Mouse (Mus musculus) embryonic facial prominence, embryonic 10.5 days (tissue): ENCODE measurements around the gene Myo7a. TPM values are rescaled to one million over a fixed set of nuclear protein-coding genes. Genes with fewer than 3 reads are reported as not detected.
A peak's percentile ranks its signal among the peaks of the same experiment; 100 is the strongest.

Experiments used
- DNase-seq: peaks from one replicate; pipeline ENCODE4 v3.0.0-alpha.2; 2017; ENCODE audit warnings: low spot score
- H3K27ac ChIP-seq: fragments of 300-500 bp; sonication (generic); replicated peaks from 2 replicates; pipeline ENCODE4 v1.5.1; 2016; ENCODE audit warnings: mild to moderate bottlenecking
- H3K27me3 ChIP-seq: fragments of 300-500 bp; sonication (generic); replicated peaks from 2 replicates; pipeline ENCODE4 v1.6.1; 2016; ENCODE audit warnings: low read depth, mild to moderate bottlenecking; ENCODE audit not compliant: poor library complexity, severe bottlenecking
- H3K36me3 ChIP-seq: fragments of 300-500 bp; sonication (generic); replicated peaks from 2 replicates; pipeline ENCODE4 v1.6.1; 2016; ENCODE audit warnings: mild to moderate bottlenecking, moderate library complexity
- H3K4me1 ChIP-seq: fragments of 300-500 bp; sonication (generic); 2 replicates; pipeline ENCODE4 v1.6.1; 2016
- H3K4me3 ChIP-seq: fragments of 300-500 bp; sonication (generic); 2 replicates; pipeline ENCODE4 v1.5.1; 2016; ENCODE audit warnings: mild to moderate bottlenecking, moderate library complexity
- H3K9me3 ChIP-seq: fragments of 300-500 bp; sonication (generic); 2 replicates; pipeline ENCODE4 v1.6.1; 2016; ENCODE audit warnings: mild to moderate bottlenecking
- WGBS: fragments of 180-500 bp; shearing (Covaris S2); methylation state at CpG from one replicate; pipeline ENCODE4 v1.1.7; 2016; 5-methylcytosine and 5-hydroxymethylcytosine counted together
- polyA plus RNA-seq: library from polyadenylated mRNA; unstranded; fragments of >200 nt; fragmentation: Nextera tagmentation; extraction: Ambion mirVana; gene quantifications from 2 replicates; pipeline ENCODE4 v1.2.1, GENCODE M21; 2016

Myo7a gene
- polyA plus RNA-seq, 1 experiment from 2014 or later = 21.8 TPM

- no peak overlapping the region for H3K4me3 ChIP-seq
- no peak for DNase-seq
- peaks cover 10% of the 10 kb centered on the region for H3K36me3 ChIP-seq
- no peaks in the 10 kb centered on the region for H3K27me3 ChIP-seq
- H3K27ac ChIP-seq = peak overlapping the region; percentile 59; the same call in 1 of the 2 replicates
- H3K4me1 ChIP-seq = peaks cover 42% of the 10 kb centered on the region
- no peaks in the 10 kb centered on the region for H3K9me3 ChIP-seq
- 45% methylated on average over 12 of the region's 12 CpGs for WGBS
Observed at GRCm38 (mm10) chr7:98084541-98085293, 34.6 kb downstream of the Myo7a start.

- H3K4me1 ChIP-seq = peaks cover 42% of the 10 kb centered on the region
- H3K4me3 ChIP-seq = no peak overlapping the region
- WGBS = 25% methylated on average over 5 of the region's 5 CpGs
- H3K27me3 ChIP-seq = no peaks in the 10 kb centered on the region
- H3K36me3 ChIP-seq = peaks cover 26% of the 10 kb centered on the region
- H3K9me3 ChIP-seq = no peaks in the 10 kb centered on the region
- DNase-seq = peak; percentile 14
- H3K27ac ChIP-seq = peak overlapping the region; percentile 61
Observed at GRCm38 (mm10) chr7:98082376-98082775, 36.9 kb downstream of the Myo7a start.

- Histone ChIP-seq H3K4me3 (no peak overlapping the region), H3K4me1 (peaks cover 11% of the 10 kb centered on the region), H3K36me3 (peaks cover 50% of the 10 kb centered on the region), H3K9me3 (no peaks in the 10 kb centered on the region), H3K27ac (no peak overlapping the region), H3K27me3 (no peaks in the 10 kb centered on the region)
- no peak for DNase-seq
- 90% methylated on average over 11 of the region's 11 CpGs for WGBS
Observed at GRCm38 (mm10) chr7:98077453-98077852, 41.9 kb downstream of the Myo7a start.

GRCm38 (mm10) chr7:98071620-98072019 is 47.7 kb downstream of the Myo7a start:
- Histone ChIP-seq H3K36me3 (peaks cover 29% of the 10 kb centered on the region), H3K4me3 (no peak overlapping the region), H3K9me3 (no peaks in the 10 kb centered on the region), H3K27ac (no peak overlapping the region), H3K4me1 (no peaks in the 10 kb centered on the region), H3K27me3 (no peaks in the 10 kb centered on the region)
- DNase-seq = peak; percentile 87
- WGBS = 39% methylated on average over 5 of the region's 5 CpGs

GRCm38 (mm10) chr7:98066229-98066628 is 53.1 kb downstream of the Myo7a start:
- no peak overlapping the region for H3K27ac ChIP-seq
- H3K4me1 ChIP-seq = no peaks in the 10 kb centered on the region
- peaks cover 20% of the 10 kb centered on the region for H3K36me3 ChIP-seq
- no peaks in the 10 kb centered on the region for H3K27me3 ChIP-seq
- no peak overlapping the region for H3K4me3 ChIP-seq
- no peak for DNase-seq
- WGBS = 85% methylated on average over 11 of the region's 11 CpGs
- H3K9me3 ChIP-seq = no peaks in the 10 kb centered on the region

GRCm38 (mm10) chr7:98054942-98055341 is 64.4 kb downstream of the Myo7a start:
- H3K4me3 ChIP-seq = no peak overlapping the region
- peak; percentile 4 for DNase-seq
- 92% methylated on average over 8 of the region's 8 CpGs for WGBS

GRCm38 (mm10) chr7:98054461-98054860 is 64.9 kb downstream of the Myo7a start:
- Histone ChIP-seq H3K27me3 (no peaks in the 10 kb centered on the region), H3K4me1 (no peaks in the 10 kb centered on the region), H3K9me3 (no peaks in the 10 kb centered on the region), H3K36me3 (peaks cover 10% of the 10 kb centered on the region), H3K4me3 (no peak overlapping the region), H3K27ac (no peak overlapping the region)
- WGBS = 89% methylated on average over 9 of the region's 9 CpGs
- no peak for DNase-seq

More at GRCm38 (mm10) chr7:98054942-98055341, 64.4 kb downstream of the Myo7a start:
- Histone ChIP-seq H3K27ac (no peak overlapping the region), H3K36me3 (peaks cover 10% of the 10 kb centered on the region), H3K4me1 (no peaks in the 10 kb centered on the region), H3K9me3 (no peaks in the 10 kb centered on the region), H3K27me3 (no peaks in the 10 kb centered on the region)

- Histone ChIP-seq H3K9me3 (no peaks in the 10 kb centered on the region), H3K4me1 (no peaks in the 10 kb centered on the region), H3K27ac (no peak overlapping the region), H3K27me3 (no peaks in the 10 kb centered on the region), H3K4me3 (no peak overlapping the region), H3K36me3 (peaks cover 10% of the 10 kb centered on the region)
- DNase-seq = peak; percentile 69
- 18% methylated on average over 8 of the region's 8 CpGs for WGBS
Observed at GRCm38 (mm10) chr7:98051980-98052379, 67.3 kb downstream of the Myo7a start.

GRCm38 (mm10) chr7:98048101-98048824 is 71.1 kb downstream of the Myo7a start:
- no peak for DNase-seq
- H3K27me3 ChIP-seq = no peaks in the 10 kb centered on the region
- H3K4me1 ChIP-seq = no peaks in the 10 kb centered on the region
- H3K27ac ChIP-seq = no peak overlapping the region
- H3K4me3 ChIP-seq = no peak overlapping the region
- H3K9me3 ChIP-seq = no peaks in the 10 kb centered on the region
- H3K36me3 ChIP-seq = no peaks in the 10 kb centered on the region
- 83% methylated on average over 9 of the region's 9 CpGs for WGBS

- 79% methylated on average over 7 of the region's 7 CpGs for WGBS
- Histone ChIP-seq H3K27me3 (no peaks in the 10 kb centered on the region), H3K36me3 (no peaks in the 10 kb centered on the region)
Observed at GRCm38 (mm10) chr7:98002617-98003016, 116.7 kb downstream of the Myo7a start.

More at GRCm38 (mm10) chr7:98002617-98003016, 116.7 kb downstream of the Myo7a start:
- Histone ChIP-seq H3K9me3 (no peaks in the 10 kb centered on the region), H3K4me3 (no peak overlapping the region), H3K27ac (no peak overlapping the region), H3K4me1 (no peaks in the 10 kb centered on the region)
- no peak for DNase-seq
